Mouse (Mus musculus) layer of hippocampus, adult 2 months (tissue): ENCODE results near the gene Nupr1. TPM values are rescaled to one million over a fixed set of nuclear protein-coding genes. Genes with fewer than 3 reads are reported as not detected.

Experiments used
- DNase-seq, 2 experiments: peaks; one replicate each; pipeline ENCODE4 v3.0.0; 2022; ENCODE audit warnings: low spot score in 2 of 2
- H3K27ac ChIP-seq: fragments of 200-600 bp; 2 replicates; pipeline ENCODE4 v1.8.1; 2022
- H3K4me3 ChIP-seq: fragments of 200-600 bp; 2 replicates; pipeline ENCODE4 v1.8.1; 2022; ENCODE audit warnings: mild to moderate bottlenecking
- CTCF ChIP-seq: fragments of 200-600 bp; conservative IDR thresholded peaks from 2 replicates; pipeline ENCODE4 v1.8.1; 2022; ENCODE audit warnings: antibody characterized with exemption, mild to moderate bottlenecking, moderate library complexity
- long read RNA-seq, 2 experiments: library from polyadenylated mRNA; stranded (forward); transcript quantifications; one replicate each; pipeline ENCODE4 v2.0.0; 2021; ENCODE audit warnings: borderline mapping rate in 2 of 2
- total RNA-seq, 2 experiments: library from RNA; stranded (reverse); gene quantifications; 2 replicates each; pipeline ENCODE4 v1.2.3; 2021

Gene Nupr1
- 10 to 100 TPM; 10.3 to 12.2 TPM for total RNA-seq
- long read RNA-seq, experiment 1, transcript Nupr1-201 (3 exons, 829 nt): major isoform, 5 of 5 reads
- long read RNA-seq, experiment 1, partial matches to known transcripts: 0 of 5 reads
- long read RNA-seq, experiment 1, other reads (novel, unspliced or antisense): 0 of 5 reads
- long read RNA-seq, experiment 2, transcript Nupr1-201 (3 exons, 829 nt): major isoform, 10 of 12 reads
- long read RNA-seq, experiment 2, partial matches to known transcripts: 0 of 12 reads
- long read RNA-seq, experiment 2, other reads (novel, unspliced or antisense): 2 of 12 reads

- Histone ChIP-seq H3K27ac (no peak within 1 kb of the TSS), H3K4me3 (no peak within 1 kb of the TSS)
- no peak for TF ChIP-seq CTCF
- no peak for DNase-seq
Measured at GRCm38 (mm10) chr7:126630824-126631518, at the start of gene Nupr1. Gene Nupr1, minus strand, starts transcription at chr7:126630861.

GRCm38 (mm10) chr7:126679683-126680082 lies 49.0 kb upstream of the Nupr1 start:
- no peak overlapping the region for H3K4me3 ChIP-seq
- DNase-seq: no peak
- no peak overlapping the region for H3K27ac ChIP-seq
- TF ChIP-seq CTCF: no peak

- no peak for DNase-seq
- H3K4me3 ChIP-seq: no peak overlapping the region
- no peak overlapping the region for H3K27ac ChIP-seq
- TF ChIP-seq CTCF: no peak
Measured at GRCm38 (mm10) chr7:126678545-126679341, 48.1 kb upstream of the Nupr1 start.

DNA sequence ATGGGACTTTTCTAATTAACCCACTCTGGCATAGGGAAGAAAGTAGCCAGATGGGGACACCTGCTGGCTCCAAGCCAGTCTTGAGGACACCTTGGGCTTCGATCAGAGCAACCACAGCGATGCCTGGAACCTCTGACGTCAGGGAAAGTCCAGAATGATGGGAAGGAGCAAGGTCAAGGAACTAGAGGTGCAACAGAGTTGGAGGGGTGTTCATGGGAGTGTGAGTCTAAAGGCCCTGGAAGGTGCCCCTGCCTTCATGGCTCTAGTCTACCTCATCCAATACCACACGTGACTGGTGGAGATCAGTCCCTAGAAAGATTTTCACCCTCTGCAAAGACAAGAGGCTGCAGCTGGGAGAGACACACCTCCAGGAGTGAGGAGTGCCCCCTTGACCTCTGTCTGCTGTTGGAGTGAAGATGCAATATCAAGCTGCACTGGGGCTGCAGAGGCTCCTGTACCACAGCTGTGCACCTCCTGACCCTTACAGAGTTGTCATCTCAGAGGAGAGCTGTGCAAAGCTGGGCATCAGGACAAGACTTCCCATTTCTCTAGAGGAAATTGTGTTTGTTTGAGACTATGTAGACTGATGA lies 46.1 kb upstream of the Nupr1 start:
- Histone ChIP-seq H3K4me3 (no peak overlapping the region), H3K27ac (peak overlapping the region; percentile 86; the same call in 1 of the 2 replicates)
- no peak for TF ChIP-seq CTCF
- DNase-seq: no peak

DNA sequence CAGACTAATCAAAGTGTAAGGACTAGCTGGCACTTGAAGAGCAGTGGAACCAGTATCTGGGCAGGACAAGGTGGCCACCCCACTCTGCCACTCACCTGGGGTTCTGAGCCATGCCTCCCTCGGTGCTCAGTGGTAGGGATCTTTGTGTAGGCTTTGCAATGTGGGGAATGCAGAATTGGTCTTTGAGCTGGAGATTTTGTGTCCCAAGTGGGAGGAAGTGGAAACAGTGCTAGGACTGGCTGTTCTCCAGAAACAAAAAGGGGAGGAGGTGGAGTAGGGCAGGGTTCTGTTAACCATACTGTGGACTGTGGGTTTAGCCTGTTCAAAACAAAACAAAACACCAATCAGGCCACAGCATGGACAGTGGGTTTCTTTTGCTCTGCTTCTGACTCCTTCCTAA lies 45.5 kb upstream of the Nupr1 start, which contains the start of gene Sult1a1:
Sult1a1 (minus strand) TSS at position 226 of the 400 bp plus-strand sequence.
- H3K4me3 ChIP-seq: peak within 1 kb of the TSS; percentile 2; the same call in 1 of the 2 replicates
- no peak for DNase-seq
- H3K27ac ChIP-seq: peak within 1 kb of the TSS; percentile 86
- TF ChIP-seq CTCF: no peak

- Histone ChIP-seq H3K27ac (no peak overlapping the region), H3K4me3 (no peak overlapping the region)
- DNase-seq: no peak
- no peak for TF ChIP-seq CTCF
Measured at GRCm38 (mm10) chr7:126675104-126675503, 44.4 kb upstream of the Nupr1 start.

DNA sequence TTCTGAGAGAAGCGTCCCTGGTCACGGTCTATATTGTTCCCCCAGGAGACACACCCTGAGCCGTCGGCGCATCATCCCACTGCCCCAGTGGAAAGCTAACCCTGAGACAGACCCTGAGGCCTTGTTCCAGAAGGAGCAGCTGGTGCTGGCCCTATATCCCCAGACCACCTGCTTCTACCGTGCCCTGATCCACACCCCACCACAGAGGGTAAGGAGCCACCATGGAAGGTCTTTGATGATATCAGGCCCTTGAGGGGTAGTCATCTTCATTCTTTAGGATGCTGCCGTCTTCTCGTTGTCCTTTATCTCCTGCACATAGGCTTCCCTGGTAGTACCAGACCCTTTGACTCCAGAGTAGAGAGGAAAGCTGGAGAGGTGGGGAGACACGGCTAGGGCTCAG lies 41.5 kb upstream of the Nupr1 start:
- Histone ChIP-seq H3K4me3 (no peak overlapping the region), H3K27ac (no peak overlapping the region)
- DNase-seq: no peak
- no peak for TF ChIP-seq CTCF

DNA sequence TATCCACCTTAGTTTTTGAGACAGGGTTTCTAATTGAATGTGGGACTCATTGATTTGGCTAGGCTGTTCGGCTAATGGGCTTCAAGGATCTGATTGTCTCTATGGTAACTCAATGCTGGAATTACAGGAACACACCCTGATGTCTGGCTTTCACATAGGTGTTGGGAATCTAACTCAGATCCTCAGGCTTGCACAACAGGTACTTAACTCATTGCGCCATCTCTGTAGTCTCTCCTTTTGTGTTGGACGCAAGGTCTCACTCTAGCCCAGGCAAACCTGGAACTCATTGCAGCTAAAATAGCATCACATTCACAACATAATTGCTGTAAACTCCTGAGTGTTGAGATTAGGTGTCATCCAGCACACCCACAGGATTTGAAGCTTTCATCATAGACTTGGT lies 39.5 kb upstream of the Nupr1 start:
- no peak for TF ChIP-seq CTCF
- no peak overlapping the region for H3K27ac ChIP-seq

DNA sequence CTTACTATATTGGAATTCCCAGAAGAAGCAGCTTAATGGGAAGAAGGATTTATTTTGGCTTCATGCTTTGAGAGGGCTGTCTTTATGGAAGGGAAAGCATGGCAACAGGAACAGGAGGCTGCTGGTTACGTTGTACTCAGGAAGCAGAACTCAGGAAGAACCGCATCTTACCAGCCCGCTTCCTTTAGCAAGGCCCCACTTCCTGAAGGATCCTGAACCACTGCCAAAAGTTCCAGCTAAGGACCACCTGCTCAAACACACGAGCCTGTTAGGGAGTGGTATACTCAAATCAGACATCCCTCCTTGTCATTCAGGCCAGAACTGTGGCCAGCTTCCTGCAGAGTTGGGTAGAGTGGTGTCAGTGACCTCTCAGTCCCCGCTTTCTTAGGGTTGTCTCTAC lies 37.8 kb upstream of the Nupr1 start:
- no peak overlapping the region for H3K4me3 ChIP-seq
- H3K27ac ChIP-seq: no peak overlapping the region
- no peak for DNase-seq
- no peak for TF ChIP-seq CTCF

More for the DNA sequence above, 39.5 kb upstream of the Nupr1 start:
- no peak for DNase-seq
- H3K4me3 ChIP-seq: no peak overlapping the region

- DNase-seq: no peak
- no peak for TF ChIP-seq CTCF
- Histone ChIP-seq H3K27ac (no peak overlapping the region), H3K4me3 (no peak overlapping the region)
Measured at GRCm38 (mm10) chr7:126667495-126668090, 36.9 kb upstream of the Nupr1 start.

GRCm38 (mm10) chr7:126665269-126665668 lies 34.6 kb upstream of the Nupr1 start:
- TF ChIP-seq CTCF: peak; percentile 69
- DNase-seq: no peak
- Histone ChIP-seq H3K27ac (no peak overlapping the region), H3K4me3 (no peak overlapping the region)

DNA sequence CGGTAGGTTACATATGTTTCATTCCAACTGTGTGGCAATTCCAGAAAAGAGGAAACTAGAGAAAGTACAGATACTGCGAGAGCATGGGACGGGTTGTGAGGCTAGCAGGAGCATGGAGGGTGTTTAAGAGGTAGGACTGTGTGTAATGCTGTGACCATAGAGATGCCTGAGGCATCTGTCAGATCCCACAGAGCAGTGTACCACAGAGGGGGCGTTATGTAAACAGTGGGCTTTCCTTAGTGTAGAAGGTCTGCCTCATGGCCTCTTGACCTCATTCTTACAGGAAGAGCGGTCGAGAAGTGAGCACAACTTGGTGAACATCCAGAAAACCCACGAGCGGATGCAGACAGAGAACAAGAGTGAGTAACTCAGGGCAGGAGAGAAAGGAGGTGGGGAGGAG lies 33.0 kb upstream of the Nupr1 start:
- Histone ChIP-seq H3K27ac (no peak overlapping the region), H3K4me3 (no peak overlapping the region)
- no peak for TF ChIP-seq CTCF
- no peak for DNase-seq
